Mouse (Mus musculus): ENCODE measurements at regions not wholly inside any gene's neighbourhood (a gene's known extent, or its start where the extent isn't known, plus 50 kb on each side); places are given as distances from the start of the nearest gene placed in this dataset.

- H3K27me3 ChIP-seq = peaks cover 22% of the 10 kb centered on the region
- ATAC-seq (no peak), DNase-seq (ENCODE audit: low read depth, low spot score) (no peak)
- ChIA-PET CTCF (interaction anchor here (1.3 kb wide), 1 partner anchor 35 kb away, joined by 3 read pairs; no protein-coding TSS in a partner anchor), POLR2A (interaction anchor here (0.6 kb wide), 1 partner anchor 26 kb away, joined by 3 read pairs; no protein-coding TSS in a partner anchor)
- no peak for TF ChIP-seq CTCF (IDR thresholded peaks at IDR 0.05)
- in situ Hi-C loops (cut with MboI; ENCODE audit: low pct_unique_long_range_greater_than_20kb) = no loop called here
These were observed 109.1 kb downstream of the Ddx11 start for GRCm38 (mm10) chr17:66232391-66232790.

- no peak for DNase-seq (ENCODE audit: low read depth, low spot score)
- peaks cover 17% of the 10 kb centered on the region for H3K27me3 ChIP-seq
- CTCF ChIA-PET = interaction anchor here (2.2 kb wide), 1 partner anchor 229 kb away, joined by 6 read pairs; no protein-coding TSS in a partner anchor
- POLR2A ChIA-PET = interaction anchor here (0.6 kb wide), 1 partner anchor 27 kb away, joined by 3 read pairs; no protein-coding TSS in a partner anchor
- ATAC-seq = no peak
- TF ChIP-seq CTCF (IDR thresholded peaks at IDR 0.05) = no peak
- in situ Hi-C loops (cut with MboI; ENCODE audit: low pct_unique_long_range_greater_than_20kb) = no loop called here
These were observed 109.6 kb downstream of the Ddx11 start for GRCm38 (mm10) chr17:66232891-66233421.

GRCm38 (mm10) chr17:66233451-66233951 is 110.2 kb downstream of the Ddx11 start:
- no peak for DNase-seq (ENCODE audit: low read depth, low spot score)
- CTCF ChIA-PET = interaction anchor here (1.4 to 2.2 kb wide), 3 partner anchors 187 to 228 kb away, joined by 3 to 19 read pairs (median 6); no protein-coding TSS in a partner anchor

GRCm38 (mm10) chr17:66234432-66234831 is 111.1 kb downstream of the Ddx11 start:
- ATAC-seq = no peak
- ChIA-PET POLR2A (interaction anchor here (0.6 to 1.2 kb wide), 4 partner anchors 11 to 1500 kb away, joined by 3 to 5 read pairs (median 4); no protein-coding TSS in a partner anchor), CTCF (interaction anchor here (0.6 to 2.2 kb wide), 16 partner anchors 9 to 338 kb away, joined by 3 to 19 read pairs (median 3); partner anchors contain the start of genes Mtcl1 and Rab12)
- in situ Hi-C loops (cut with MboI; ENCODE audit: low pct_unique_long_range_greater_than_20kb) = no loop called here
- peaks cover 9% of the 10 kb centered on the region for H3K27me3 ChIP-seq
- TF ChIP-seq CTCF (IDR thresholded peaks at IDR 0.05) = no peak
- DNase-seq (ENCODE audit: low read depth, low spot score) = no peak

More at GRCm38 (mm10) chr17:66233451-66233951, 110.2 kb downstream of the Ddx11 start:
- peaks cover 13% of the 10 kb centered on the region for H3K27me3 ChIP-seq
- in situ Hi-C loops (cut with MboI; ENCODE audit: low pct_unique_long_range_greater_than_20kb) = no loop called here
- POLR2A ChIA-PET = interaction anchor here (0.5 kb wide), 1 partner anchor 46 kb away, joined by 3 read pairs; no protein-coding TSS in a partner anchor
- ATAC-seq = peak; percentile 35
- TF ChIP-seq CTCF (IDR thresholded peaks at IDR 0.05) = peak; percentile 38

- in situ Hi-C loops (cut with MboI; ENCODE audit: low pct_unique_long_range_greater_than_20kb) = loop anchor here (5.0 kb wide), 3 partner anchors 102 to 252 kb away; no protein-coding TSS in a partner anchor
- CTCF ChIA-PET = interaction anchor here (0.6 to 2.2 kb wide), 19 partner anchors 8 to 337 kb away, joined by 3 to 19 read pairs (median 3); partner anchors contain the start of genes Mtcl1 and Rab12
- POLR2A ChIA-PET = interaction anchor here (0.7 to 1.2 kb wide), 4 partner anchors 11 to 307 kb away, joined by 3 to 5 read pairs (median 4); no protein-coding TSS in a partner anchor
- ATAC-seq (peak; percentile 56), DNase-seq (ENCODE audit: low read depth, low spot score) (peak; percentile 35)
- peaks cover 4% of the 10 kb centered on the region for H3K27me3 ChIP-seq
- TF ChIP-seq CTCF (IDR thresholded peaks at IDR 0.05) = peak; percentile 91
These were observed 111.9 kb downstream of the Ddx11 start for GRCm38 (mm10) chr17:66235096-66235805.

- TF ChIP-seq CTCF (IDR thresholded peaks at IDR 0.05) = no peak
These were observed 112.6 kb downstream of the Ddx11 start for GRCm38 (mm10) chr17:66235806-66236335.

GRCm38 (mm10) chr17:66241868-66242622 is 118.7 kb downstream of the Ddx11 start:
- ATAC-seq (no peak), DNase-seq (ENCODE audit: low read depth, low spot score) (no peak)
- ChIA-PET CTCF (no interaction called here), POLR2A (no interaction called here)
- H3K27me3 ChIP-seq = no peaks in the 10 kb centered on the region
- in situ Hi-C loops (cut with MboI; ENCODE audit: low pct_unique_long_range_greater_than_20kb) = no loop called here
- no peak for TF ChIP-seq CTCF (IDR thresholded peaks at IDR 0.05)

More at GRCm38 (mm10) chr17:66235806-66236335, 112.6 kb downstream of the Ddx11 start:
- DNase-seq (ENCODE audit: low read depth, low spot score) (no peak), ATAC-seq (no peak)
- POLR2A ChIA-PET = interaction anchor here (1.2 kb wide), 1 partner anchor 219 kb away, joined by 4 read pairs; no protein-coding TSS in a partner anchor
- H3K27me3 ChIP-seq = peaks cover 4% of the 10 kb centered on the region
- in situ Hi-C loops (cut with MboI; ENCODE audit: low pct_unique_long_range_greater_than_20kb) = loop anchor here (5.0 kb wide), 3 partner anchors 101 to 251 kb away; no protein-coding TSS in a partner anchor
- CTCF ChIA-PET = interaction anchor here (0.6 to 2.2 kb wide), 10 partner anchors 7 to 253 kb away, joined by 3 to 19 read pairs (median 4); partner anchors contain the start of gene Mtcl1

GRCm38 (mm10) chr17:66244183-66244582 is 120.9 kb downstream of the Ddx11 start:
- ATAC-seq = no peak
- TF ChIP-seq CTCF (IDR thresholded peaks at IDR 0.05) = no peak
- POLR2A ChIA-PET = interaction anchor here (0.6 kb wide), 1 partner anchor 40 kb away, joined by 3 read pairs; no protein-coding TSS in a partner anchor

GRCm38 (mm10) chr17:66246031-66246534 is 122.8 kb downstream of the Ddx11 start:
- no peak for DNase-seq (ENCODE audit: low read depth, low spot score)
- ChIA-PET POLR2A (interaction anchor here (0.6 kb wide), 1 partner anchor 11 kb away, joined by 3 read pairs; no protein-coding TSS in a partner anchor), CTCF (no interaction called here)
- no peak for TF ChIP-seq CTCF (IDR thresholded peaks at IDR 0.05)
- H3K27me3 ChIP-seq = peaks cover 8% of the 10 kb centered on the region
- ATAC-seq = no peak
- in situ Hi-C loops (cut with MboI; ENCODE audit: low pct_unique_long_range_greater_than_20kb) = no loop called here

More at GRCm38 (mm10) chr17:66244183-66244582, 120.9 kb downstream of the Ddx11 start:
- H3K27me3 ChIP-seq = peaks cover 5% of the 10 kb centered on the region
- in situ Hi-C loops (cut with MboI; ENCODE audit: low pct_unique_long_range_greater_than_20kb) = no loop called here
- CTCF ChIA-PET = no interaction called here
- DNase-seq (ENCODE audit: low read depth, low spot score) = no peak

Measured in Patski (cell line).